Mouse (Mus musculus): ENCODE data around the gene Col1a1.
A peak's percentile ranks its signal among the peaks of the same experiment; 100 is the strongest.

The Col1a1 gene

DNA sequence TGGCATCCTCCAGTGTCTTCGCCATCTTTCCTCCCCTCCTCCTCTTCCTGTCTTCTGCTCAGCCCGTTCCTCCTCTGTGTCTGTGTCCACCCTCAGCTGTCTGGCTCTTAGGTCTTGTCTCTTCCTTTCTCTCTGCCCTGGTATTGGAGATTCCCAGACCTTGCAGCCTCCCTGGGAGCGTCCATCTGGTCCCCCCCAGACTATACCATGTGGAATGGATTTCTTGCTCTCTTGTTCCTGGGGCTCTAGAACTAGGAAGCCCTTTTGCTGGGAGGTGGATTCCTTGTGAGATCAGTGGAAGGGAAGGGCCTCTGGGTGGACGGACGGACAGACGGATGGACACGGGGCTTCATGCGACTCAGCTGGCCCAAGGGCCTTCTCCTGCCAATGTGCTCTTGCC, 60.1 kb downstream of the Col1a1 start:
- no peak for DNase-seq (ENCODE audit: low spot score)

DNA sequence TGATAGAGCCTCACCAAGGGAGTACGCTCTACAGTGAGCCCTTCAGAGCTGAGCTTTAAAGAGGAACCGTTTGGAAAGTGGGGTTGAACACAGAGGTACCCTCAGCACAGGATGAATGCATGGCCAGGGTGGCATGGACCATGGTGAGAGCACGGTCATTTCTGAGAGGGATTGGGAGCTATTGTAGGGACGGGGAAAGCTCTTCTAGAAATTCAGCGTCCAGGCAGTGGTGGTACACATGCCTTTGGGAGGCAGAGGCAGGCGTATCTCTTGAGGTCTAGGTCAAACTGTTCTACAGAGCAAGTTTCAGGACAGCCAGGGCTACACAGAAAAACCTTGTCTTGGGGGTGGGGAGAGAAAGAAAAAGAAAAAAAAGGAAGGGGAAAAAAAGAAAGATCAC, 61.0 kb downstream of the Col1a1 start:
- DNase-seq (ENCODE audit: low spot score) = no peak

DNA sequence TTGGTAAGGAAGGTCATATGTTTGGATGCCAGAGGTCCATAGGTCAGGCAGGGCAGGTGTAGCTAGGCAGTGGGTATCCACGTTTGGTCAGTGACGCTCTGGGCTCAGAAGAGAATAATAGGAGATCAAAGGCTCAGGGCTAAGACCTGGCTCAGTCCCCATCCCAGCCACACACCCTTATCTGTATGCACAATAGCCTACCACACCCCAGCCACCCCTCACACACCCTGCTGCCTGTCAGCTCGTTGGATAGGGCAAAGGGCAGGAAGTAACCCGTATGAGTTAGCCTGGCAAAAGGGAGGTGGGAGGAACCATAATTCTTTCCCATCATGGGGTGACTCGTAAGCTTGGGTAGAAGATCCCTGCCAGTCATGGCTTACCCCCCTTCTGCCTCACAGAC, 61.6 kb downstream of the Col1a1 start:
- DNase-seq (ENCODE audit: low spot score) = no peak

DNA sequence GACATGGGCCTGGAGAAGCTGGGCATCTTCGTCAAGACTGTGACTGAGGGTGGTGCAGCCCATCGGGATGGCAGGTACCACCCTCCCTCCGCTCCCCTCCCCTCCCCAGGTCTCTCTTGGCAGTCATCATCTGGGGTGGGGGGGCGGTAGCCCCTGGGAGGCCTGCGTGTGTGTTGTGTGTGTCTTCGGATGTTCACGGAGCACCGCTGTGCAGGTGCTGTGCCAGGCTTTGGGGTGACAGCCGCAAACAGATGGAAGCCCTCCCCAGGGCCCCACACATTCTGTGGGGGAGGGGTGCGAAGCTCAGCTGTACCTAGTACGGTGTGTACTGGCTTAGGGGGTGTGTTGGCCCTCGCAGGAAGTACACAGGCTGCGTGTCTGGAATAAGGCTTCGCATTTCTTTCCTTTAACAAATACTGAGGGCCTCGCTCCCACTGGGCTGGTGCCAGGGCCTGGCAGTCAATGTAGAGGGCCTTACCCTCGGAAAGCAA, 62.1 kb downstream of the Col1a1 start:
- DNase-seq (ENCODE audit: low spot score) = peak; percentile 37

DNA sequence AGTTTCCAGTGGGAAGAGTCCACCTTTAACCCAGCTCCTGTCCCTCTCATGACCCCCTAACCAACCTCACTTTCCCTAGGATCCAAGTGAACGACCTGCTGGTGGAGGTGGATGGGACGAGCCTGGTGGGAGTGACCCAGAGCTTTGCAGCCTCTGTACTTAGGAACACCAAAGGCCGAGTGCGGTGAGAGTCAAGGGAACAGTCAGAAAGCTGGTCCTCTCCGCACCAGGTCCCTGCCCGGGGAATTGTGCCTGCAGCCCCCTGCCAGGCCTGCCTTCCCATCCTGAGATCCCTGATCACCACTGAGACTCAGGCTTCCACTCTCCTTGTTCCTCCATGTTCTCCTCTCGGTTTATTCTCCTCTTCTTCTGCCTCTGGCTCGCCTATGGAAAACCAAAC, 64.1 kb downstream of the Col1a1 start:
- DNase-seq (ENCODE audit: low spot score) = no peak

DNA sequence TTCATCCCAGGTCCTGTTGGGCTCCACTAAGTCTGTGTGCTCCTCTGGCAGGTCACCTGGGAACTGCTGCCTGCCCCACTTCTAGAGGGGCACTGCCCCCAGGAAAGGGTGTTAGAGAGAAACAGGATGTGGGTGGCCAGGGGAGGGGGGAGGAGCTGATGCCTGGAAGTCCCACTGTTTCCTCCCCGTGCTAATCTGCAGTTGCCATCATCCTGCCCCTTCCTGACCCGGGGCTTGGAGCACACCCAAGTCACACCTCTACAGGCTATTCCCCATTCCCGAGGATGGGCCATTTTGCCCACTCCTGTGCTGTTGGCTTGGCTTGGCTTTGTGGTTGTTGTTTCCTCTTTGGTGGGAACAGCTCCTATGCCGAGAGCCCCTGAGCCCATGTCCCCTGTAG, 64.5 kb downstream of the Col1a1 start:
- DNase-seq (ENCODE audit: low spot score) = peak; percentile 70

DNA sequence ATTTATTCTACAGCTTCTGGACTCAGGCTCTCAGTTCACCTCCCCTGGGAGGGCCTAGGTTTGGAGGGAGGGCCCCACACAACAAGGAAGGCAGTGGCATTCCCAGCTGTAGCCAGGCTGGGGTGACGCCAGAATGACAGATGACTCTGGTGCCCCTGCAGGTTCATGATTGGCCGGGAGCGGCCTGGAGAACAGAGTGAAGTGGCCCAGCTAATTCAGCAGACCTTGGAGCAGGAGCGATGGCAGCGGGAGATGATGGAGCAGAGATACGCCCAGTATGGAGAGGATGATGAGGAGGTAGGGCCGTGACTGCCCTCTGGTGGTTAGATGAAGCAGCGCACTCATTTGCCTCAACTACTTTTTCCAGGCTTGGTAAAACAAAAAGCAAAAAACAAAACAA, 65.0 kb downstream of the Col1a1 start:
- peak; percentile 76 for DNase-seq (ENCODE audit: low spot score)

DNA sequence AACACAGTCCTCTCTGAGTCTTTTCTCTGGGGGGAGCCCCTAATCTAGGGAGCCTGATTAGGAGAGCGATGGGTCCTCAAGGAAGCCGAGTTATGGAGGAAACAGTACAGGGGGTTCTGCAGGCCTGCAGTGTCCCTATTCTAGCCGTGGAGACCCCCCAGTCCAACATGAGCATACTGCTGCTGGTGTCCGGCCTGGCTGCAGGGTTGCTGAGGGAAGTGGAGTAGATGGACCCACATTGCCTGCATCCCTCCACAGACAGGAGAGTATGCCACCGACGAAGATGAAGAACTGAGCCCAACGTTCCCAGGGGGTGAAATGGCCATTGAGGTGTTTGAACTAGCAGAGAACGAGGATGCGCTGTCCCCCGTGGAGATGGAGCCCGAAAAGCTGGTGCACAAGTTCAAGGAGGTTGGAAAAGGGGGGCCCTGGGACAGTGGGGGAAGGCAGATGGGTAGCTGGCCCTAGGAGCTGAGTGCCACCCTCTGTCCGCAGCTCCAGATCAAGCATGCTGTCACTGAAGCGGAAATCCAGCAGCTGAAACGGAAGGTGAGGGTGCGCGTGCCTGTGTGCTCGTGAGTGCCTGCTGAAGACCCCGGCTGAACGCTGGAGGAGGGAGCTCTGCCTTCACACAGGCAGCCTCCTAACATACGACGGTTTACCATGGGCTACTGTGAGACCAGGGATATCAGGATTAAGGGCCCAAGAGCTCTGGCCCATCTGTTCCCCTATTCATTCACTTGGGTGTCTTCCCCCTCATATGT, 65.7 kb downstream of the Col1a1 start:
- no peak for DNase-seq (ENCODE audit: low spot score)

Data from lung, postnatal 25 days (tissue).